Mouse (Mus musculus) forebrain, postnatal 0 days (tissue): ENCODE measurements at regions not wholly inside any gene's neighbourhood (a gene's known extent, or its start where the extent isn't known, plus 50 kb on each side); places are given as distances from the start of the nearest gene placed in this dataset.

ENCODE experiments used
- ATAC-seq: fragments of 200-750 bp; cut with Nextera tagmentation; 2 replicates; pipeline ENCODE4 v1.8.0; 2017; ENCODE audit warnings: mild to moderate bottlenecking, moderate library complexity
- DNase-seq: peaks from one replicate; pipeline ENCODE4 v3.0.0-alpha.2; 2015
- H3K27ac ChIP-seq: fragments of 300-500 bp; sonication (generic); 2 replicates; pipeline ENCODE4 v1.5.1; 2014; ENCODE audit warnings: low read depth, mild to moderate bottlenecking, antibody characterized with exemption, low read length, moderate library complexity, mixed read lengths
- H3K27me3 ChIP-seq: fragments of 300-500 bp; sonication (generic); 2 replicates; pipeline ENCODE4 v1.6.1; 2014; ENCODE audit warnings: mild to moderate bottlenecking, low read length, mixed read lengths; ENCODE audit not compliant: insufficient read depth
- H3K36me3 ChIP-seq: fragments of 300-500 bp; sonication (generic); 2 replicates; pipeline ENCODE4 v1.6.1; 2014; ENCODE audit warnings: mild to moderate bottlenecking, moderate library complexity; ENCODE audit not compliant: insufficient read depth
- H3K4me1 ChIP-seq: fragments of 300-500 bp; sonication (generic); 2 replicates; pipeline ENCODE4 v1.6.1; 2014; ENCODE audit warnings: antibody characterized with exemption; ENCODE audit not compliant: insufficient read depth
- H3K4me2 ChIP-seq: fragments of 300-500 bp; sonication (generic); 2 replicates; pipeline ENCODE4 v1.6.1; 2014; ENCODE audit warnings: low read depth, mild to moderate bottlenecking, moderate library complexity
- H3K4me3 ChIP-seq: fragments of 300-500 bp; sonication (generic); 2 replicates; pipeline ENCODE4 v1.5.1; 2014; ENCODE audit warnings: low read depth, low read length, mixed read lengths
- H3K9ac ChIP-seq: fragments of 300-500 bp; sonication (generic); 2 replicates; pipeline ENCODE4 v1.6.1; 2014; ENCODE audit warnings: mild to moderate bottlenecking
- H3K9me3 ChIP-seq: fragments of 300-500 bp; sonication (generic); 2 replicates; pipeline ENCODE4 v1.6.1; 2016; ENCODE audit warnings: low read length
- CTCF ChIP-seq: sonication (generic); IDR thresholded peaks from 2 replicates; pipeline ENCODE4 v1.5.1; 2016; ENCODE audit warnings: antibody characterized with exemption, control low read depth, low read depth
- WGBS: fragments of 180-500 bp; shearing (Covaris S2); extraction: QIAGEN DNeasy Blood & Tissue Kit; methylation state at CpG from one replicate; pipeline ENCODE4 v1.1.7; 2014; 5-methylcytosine and 5-hydroxymethylcytosine counted together

DNA sequence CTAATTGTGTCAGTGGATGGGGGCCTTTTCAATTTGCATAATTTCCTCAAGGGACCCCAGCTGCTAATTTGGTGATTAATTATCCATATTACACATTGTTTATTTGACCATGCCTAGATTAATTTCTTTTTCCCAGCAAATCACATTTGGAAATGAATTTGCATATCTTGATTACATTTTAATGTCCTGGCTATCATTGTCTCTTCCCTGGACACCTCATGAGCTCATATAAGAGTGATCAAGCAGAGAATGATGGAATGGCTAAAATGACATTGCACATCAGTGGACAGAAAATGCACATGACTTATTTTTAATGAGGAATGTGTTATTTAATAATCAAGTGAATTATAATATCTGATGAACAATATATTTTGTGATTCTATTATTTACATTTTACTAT lies 392.1 kb downstream of the Btg1 start:
- Histone ChIP-seq H3K4me3 (no peak overlapping the region), H3K4me2 (no peak overlapping the region), H3K4me1 (no peaks in the 10 kb centered on the region), H3K9me3 (no peaks in the 10 kb centered on the region), H3K9ac (no peak overlapping the region), H3K27me3 (no peaks in the 10 kb centered on the region), H3K27ac (no peak overlapping the region), H3K36me3 (no peaks in the 10 kb centered on the region)
- no peak for ATAC-seq
- no peak for DNase-seq
- no peak for TF ChIP-seq CTCF

DNA sequence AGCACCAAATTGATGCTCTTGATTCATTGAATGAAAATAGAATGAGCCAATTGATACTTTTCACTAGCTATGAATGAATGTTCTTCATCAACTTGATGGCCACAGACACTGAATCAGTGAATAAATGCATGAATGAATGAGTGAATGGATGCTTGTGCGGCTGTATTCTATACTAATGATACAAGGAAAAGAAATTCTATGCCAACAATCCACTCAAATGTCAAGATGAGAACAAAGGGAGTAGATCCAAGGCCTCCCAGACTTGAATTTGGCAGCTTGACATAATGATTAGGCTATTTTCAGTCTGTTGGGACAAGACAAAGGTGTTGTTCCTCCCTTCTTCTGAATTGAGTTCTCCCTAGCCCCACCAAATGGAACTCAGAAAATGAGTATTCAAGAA lies 393.1 kb downstream of the Btg1 start:
- Histone ChIP-seq H3K9me3 (no peaks in the 10 kb centered on the region), H3K4me2 (no peak overlapping the region), H3K27ac (no peak overlapping the region), H3K4me3 (no peak overlapping the region), H3K9ac (no peak overlapping the region), H3K27me3 (no peaks in the 10 kb centered on the region), H3K36me3 (no peaks in the 10 kb centered on the region), H3K4me1 (no peaks in the 10 kb centered on the region)
- DNase-seq (peak; percentile 6), ATAC-seq (peak; percentile 18; the same call in 1 of the 2 replicates)
- TF ChIP-seq CTCF = no peak
- WGBS = 21% methylated on average over 1 of the region's 1 CpGs

DNA sequence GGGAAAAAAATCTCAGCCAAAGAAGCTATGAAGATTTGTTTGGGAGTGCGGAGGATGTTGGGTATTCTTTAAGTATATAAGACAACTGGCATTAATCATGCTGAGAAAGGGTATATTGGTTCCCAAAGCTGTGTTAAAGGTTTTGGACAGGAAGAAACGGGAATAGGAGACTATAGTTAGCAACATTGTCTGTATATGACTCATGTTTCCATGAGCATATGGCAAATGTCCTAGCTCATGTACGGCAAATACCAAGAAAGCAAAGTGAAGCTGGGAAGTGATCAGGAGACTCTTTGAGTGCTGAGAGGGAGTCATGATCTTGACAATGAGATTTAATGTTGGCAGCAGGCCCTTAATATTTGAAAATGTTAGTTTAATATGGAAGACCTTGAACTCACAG lies 401.8 kb downstream of the Btg1 start:
- DNase-seq = no peak
- 80% methylated on average over 3 of the region's 3 CpGs for WGBS
- TF ChIP-seq CTCF = no peak
- no peaks in the 10 kb centered on the region for H3K9me3 ChIP-seq
- H3K4me1 ChIP-seq = no peaks in the 10 kb centered on the region
- no peak overlapping the region for H3K4me2 ChIP-seq
- no peak for ATAC-seq
- no peak overlapping the region for H3K9ac ChIP-seq
- H3K4me3 ChIP-seq = no peak overlapping the region
- no peaks in the 10 kb centered on the region for H3K36me3 ChIP-seq
- H3K27ac ChIP-seq = no peak overlapping the region
- H3K27me3 ChIP-seq = no peaks in the 10 kb centered on the region

DNA sequence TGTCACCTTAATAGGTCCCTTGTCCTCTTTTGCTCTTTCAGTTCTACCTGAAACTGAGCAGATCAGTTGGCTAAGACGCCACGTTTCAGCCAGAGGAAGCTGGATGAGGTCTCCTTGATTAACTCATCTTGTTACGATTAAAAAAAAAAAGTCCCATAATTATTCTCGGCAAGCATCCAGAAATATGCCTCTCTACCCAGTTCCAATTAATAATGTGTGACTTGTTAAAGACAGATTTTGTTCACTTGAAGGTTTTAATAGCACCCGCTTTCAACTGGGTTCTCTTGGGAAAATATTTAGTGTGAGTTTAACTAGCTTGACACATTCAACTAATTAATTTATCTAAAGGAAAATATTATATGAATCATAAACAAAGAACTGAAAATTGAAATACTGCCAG lies 412.0 kb downstream of the Btg1 start:
- Histone ChIP-seq H3K4me2 (no peak overlapping the region), H3K27me3 (no peaks in the 10 kb centered on the region), H3K4me3 (no peak overlapping the region), H3K27ac (no peak overlapping the region), H3K9ac (no peak overlapping the region), H3K4me1 (no peaks in the 10 kb centered on the region), H3K9me3 (no peaks in the 10 kb centered on the region), H3K36me3 (no peaks in the 10 kb centered on the region)
- no peak for ATAC-seq
- 44% methylated on average over 5 of the region's 5 CpGs for WGBS
- DNase-seq = peak; percentile 22
- no peak for TF ChIP-seq CTCF

DNA sequence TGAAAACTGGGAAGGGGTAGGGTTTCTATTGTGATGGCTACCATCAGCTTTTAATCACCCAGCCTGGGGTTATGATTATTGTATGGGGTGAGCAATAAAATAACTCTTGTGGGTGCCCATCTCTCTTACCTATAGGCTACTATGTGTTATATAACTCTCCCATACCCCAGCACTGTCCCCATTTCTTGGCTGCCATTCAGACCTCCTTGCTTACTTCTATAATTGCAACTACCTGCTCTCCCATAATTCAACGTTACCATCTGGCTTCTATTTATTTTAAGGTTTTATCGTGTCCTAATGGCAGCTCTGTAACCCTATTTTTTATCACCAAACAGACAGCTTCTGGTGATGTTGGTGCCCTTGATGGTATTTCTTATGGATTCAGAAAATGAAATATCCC lies 414.2 kb downstream of the Btg1 start:
- TF ChIP-seq CTCF = no peak
- no peak overlapping the region for H3K4me3 ChIP-seq
- ATAC-seq (no peak), DNase-seq (no peak)
- no peak overlapping the region for H3K9ac ChIP-seq
- H3K27ac ChIP-seq = no peak overlapping the region
- no peaks in the 10 kb centered on the region for H3K4me1 ChIP-seq
- no peaks in the 10 kb centered on the region for H3K9me3 ChIP-seq
- H3K4me2 ChIP-seq = no peak overlapping the region
- H3K27me3 ChIP-seq = no peaks in the 10 kb centered on the region
- WGBS = 85% methylated on average over 2 of the region's 2 CpGs
- no peaks in the 10 kb centered on the region for H3K36me3 ChIP-seq

DNA sequence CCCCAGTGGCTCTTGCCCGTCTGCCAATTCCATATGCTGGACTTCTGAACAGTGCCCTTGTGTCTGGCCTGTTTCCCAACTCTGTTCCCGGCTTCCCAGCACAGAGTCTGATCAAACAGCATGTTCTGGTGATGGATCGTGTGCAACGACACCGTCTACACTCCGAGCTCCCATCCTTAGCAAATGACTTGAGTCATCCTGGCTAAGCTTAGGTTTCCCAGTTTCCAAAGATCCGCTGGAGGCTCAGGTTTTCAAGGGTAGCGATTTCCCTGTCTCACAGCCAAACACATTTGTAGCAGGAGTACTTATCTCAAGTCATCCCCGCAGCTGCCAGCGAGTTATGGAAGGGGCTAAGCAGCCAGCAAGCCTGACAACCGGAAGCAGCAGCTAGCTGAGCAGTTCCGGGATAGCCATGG lies 418.6 kb downstream of the Btg1 start:
- Histone ChIP-seq H3K9ac (no peak overlapping the region), H3K36me3 (no peaks in the 10 kb centered on the region), H3K27ac (no peak overlapping the region), H3K9me3 (no peaks in the 10 kb centered on the region), H3K27me3 (no peaks in the 10 kb centered on the region), H3K4me2 (no peak overlapping the region), H3K4me3 (no peak overlapping the region), H3K4me1 (no peaks in the 10 kb centered on the region)
- WGBS = 71% methylated on average over 12 of the region's 12 CpGs
- ATAC-seq = no peak
- no peak for DNase-seq
- TF ChIP-seq CTCF = no peak

DNA sequence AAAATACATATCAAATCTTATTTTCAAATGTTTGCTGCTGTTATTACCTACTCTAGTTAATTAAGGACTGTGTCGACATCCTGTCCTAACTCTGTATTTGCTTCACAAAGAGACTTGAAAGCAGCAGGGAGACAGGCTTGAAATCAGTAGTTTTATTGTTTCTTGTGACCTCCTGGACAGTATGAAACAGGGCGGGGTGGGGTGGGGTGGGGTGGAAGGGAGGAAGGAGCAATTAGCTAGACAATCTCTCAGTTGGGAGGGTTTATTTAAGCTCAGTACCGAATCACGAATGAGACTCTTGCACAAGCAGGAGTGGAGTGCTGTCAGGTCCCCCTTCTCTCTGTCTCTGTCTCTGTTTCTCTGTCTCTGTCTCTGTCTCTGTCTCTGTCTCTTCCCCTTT lies 421.2 kb downstream of the Btg1 start:
- no peak; the same call in 1 of the 2 replicates for ATAC-seq
- H3K4me3 ChIP-seq = no peak overlapping the region
- no peak overlapping the region for H3K9ac ChIP-seq
- H3K9me3 ChIP-seq = no peaks in the 10 kb centered on the region
- 21% methylated on average over 4 of the region's 4 CpGs for WGBS
- TF ChIP-seq CTCF = no peak
- no peaks in the 10 kb centered on the region for H3K36me3 ChIP-seq
- H3K4me1 ChIP-seq = no peaks in the 10 kb centered on the region
- DNase-seq = no peak
- no peaks in the 10 kb centered on the region for H3K27me3 ChIP-seq
- H3K27ac ChIP-seq = no peak overlapping the region
- no peak overlapping the region for H3K4me2 ChIP-seq

DNA sequence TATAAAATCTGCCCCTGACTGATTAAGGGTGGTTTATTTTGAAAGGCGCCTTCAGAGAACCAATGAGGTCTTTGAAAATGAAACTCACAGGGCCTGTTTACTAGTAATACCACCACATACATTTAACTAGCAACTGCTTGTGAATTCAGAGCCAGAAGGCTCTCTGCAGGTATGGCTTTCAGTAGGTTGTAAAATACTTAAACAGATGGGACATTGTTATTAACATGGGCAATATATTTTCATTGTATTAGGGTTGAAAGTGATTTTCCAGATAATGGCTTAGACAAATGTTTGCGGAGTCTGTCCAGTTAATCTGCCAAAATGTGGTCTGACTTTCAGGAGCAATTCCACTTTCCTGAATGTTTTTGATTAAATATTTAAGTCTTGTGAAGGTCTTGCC lies 430.8 kb downstream of the Btg1 start:
- Histone ChIP-seq H3K4me1 (no peaks in the 10 kb centered on the region), H3K9ac (no peak overlapping the region), H3K9me3 (no peaks in the 10 kb centered on the region), H3K36me3 (no peaks in the 10 kb centered on the region), H3K27ac (no peak overlapping the region), H3K4me2 (no peak overlapping the region), H3K4me3 (no peak overlapping the region), H3K27me3 (no peaks in the 10 kb centered on the region)
- no peak for TF ChIP-seq CTCF
- 92% methylated on average over 2 of the region's 2 CpGs for WGBS
- DNase-seq (no peak), ATAC-seq (no peak)
